Mouse (Mus musculus) thymus, postnatal 25 days (tissue): ENCODE measurements around the gene Olfr1313.
"Not testable (repeated sequence)": the region's sequence is repeated elsewhere in the genome, so short reads cannot be mapped to it uniquely, and the experiment has no call there.

ENCODE experiments used
- DNase-seq: peaks from one replicate; pipeline ENCODE4 v3.0.0; 2022

Gene Olfr1313

DNA sequence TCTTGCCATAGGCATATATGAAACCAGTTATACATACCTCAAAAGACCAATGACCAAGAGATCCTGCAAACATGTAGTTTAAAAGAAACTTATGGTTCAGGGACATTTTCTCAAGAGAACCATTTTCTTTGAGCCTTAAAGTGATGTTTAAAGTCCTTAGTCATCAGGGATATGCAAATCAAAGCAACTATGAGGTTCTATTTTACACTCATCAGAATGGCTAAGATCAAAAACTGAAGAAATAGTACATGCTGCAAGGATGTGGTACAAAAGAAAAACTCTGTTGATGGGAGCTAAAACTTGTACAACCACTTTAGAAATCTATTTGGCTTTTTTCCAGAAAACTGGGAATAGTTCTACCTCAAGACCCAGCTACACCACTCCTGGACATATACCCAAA lies at the start of gene Olfr1313:
Olfr1313 (minus strand) TSS at position 101 of the 400 bp plus-strand sequence.
- no peak for DNase-seq

GRCm38 (mm10) chr2:112115340-112115739 lies 37.7 kb upstream of the Olfr1313 start, which contains the start of gene Olfr1315-ps1:
Olfr1315-ps1 (minus strand) TSS chr2:112115440.
- DNase-seq: no peak

GRCm38 (mm10) chr2:112096681-112097080 lies 19.0 kb upstream of the Olfr1313 start, which contains the start of gene Olfr1314:
Olfr1314 (minus strand) TSS chr2:112096781.
- no peak for DNase-seq

DNA sequence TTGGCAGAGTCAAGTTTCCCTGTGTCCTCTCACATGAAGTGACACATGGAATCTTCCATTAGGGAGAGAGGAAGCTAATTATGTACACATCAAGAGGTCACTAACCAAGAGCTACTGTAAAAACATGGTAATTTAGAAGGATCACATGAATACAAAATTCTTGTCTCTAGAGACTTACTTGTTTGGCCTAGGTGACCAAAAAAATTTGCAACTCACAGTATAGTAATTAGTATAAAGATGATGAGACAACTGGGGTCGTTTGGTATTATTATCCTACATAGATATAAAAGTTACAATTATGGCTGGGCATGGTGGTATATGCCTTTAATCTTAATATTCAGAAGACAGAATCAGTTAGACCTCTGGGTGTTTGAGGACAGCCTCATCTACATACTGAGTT lies 27.5 kb downstream of the Olfr1313 start, which contains the start of gene Olfr1312:
Olfr1312 (minus strand) TSS at position 101 of the 400 bp plus-strand sequence.
- DNase-seq: no peak

GRCm38 (mm10) chr2:112026971-112027370 lies 50.7 kb downstream of the Olfr1313 start:
- not testable (repeated sequence) for DNase-seq

GRCm38 (mm10) chr2:112024312-112024711 lies 53.3 kb downstream of the Olfr1313 start, which contains the start of gene Olfr1311:
Olfr1311 (minus strand) TSS chr2:112024412.
- DNase-seq: no peak
